Mouse (Mus musculus): ENCODE measurements at regions not wholly inside any gene's neighbourhood (a gene's known extent, or its start where the extent isn't known, plus 50 kb on each side); places are given as distances from the start of the nearest gene placed in this dataset.

DNA sequence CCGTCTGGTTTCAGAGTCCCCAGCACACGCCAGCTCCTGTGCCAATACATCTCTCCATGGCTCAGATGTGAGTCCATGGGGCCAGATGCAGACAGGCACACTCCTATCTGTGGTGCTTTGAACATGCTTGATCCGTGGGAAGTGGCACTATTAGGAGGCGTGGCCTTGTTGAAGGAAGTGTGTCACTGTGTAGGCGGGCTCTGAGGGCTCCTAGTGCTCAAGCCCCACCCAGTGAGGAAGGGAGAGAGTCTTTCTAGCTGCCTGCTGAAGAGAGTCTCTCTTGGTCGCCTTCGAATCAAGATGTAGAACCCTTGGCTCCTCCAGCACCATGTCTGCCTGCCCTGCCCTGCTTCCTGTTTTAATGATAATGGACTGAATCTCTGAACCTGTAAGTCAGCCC, 194.7 kb upstream of the Mvb12b start:
- H3K27ac ChIP-seq, result no peak overlapping the region
- no peaks in the 10 kb centered on the region for H3K9me3 ChIP-seq
- peaks cover 9% of the 10 kb centered on the region for H3K4me1 ChIP-seq
- no peaks in the 10 kb centered on the region for H3K36me3 ChIP-seq
- no peak for ATAC-seq (ENCODE audit: low FRiP score, low read depth)
- no peak overlapping the region for H3K9ac ChIP-seq
- WGBS, result 82% methylated on average over 7 of the region's 7 CpGs
- H3K4me2 ChIP-seq (replicated peaks), result no peak overlapping the region
- H3K4me3 ChIP-seq, result no peak overlapping the region
- H3K27me3 ChIP-seq, result peaks cover 10% of the 10 kb centered on the region; the same call in 1 of the 2 replicates

DNA sequence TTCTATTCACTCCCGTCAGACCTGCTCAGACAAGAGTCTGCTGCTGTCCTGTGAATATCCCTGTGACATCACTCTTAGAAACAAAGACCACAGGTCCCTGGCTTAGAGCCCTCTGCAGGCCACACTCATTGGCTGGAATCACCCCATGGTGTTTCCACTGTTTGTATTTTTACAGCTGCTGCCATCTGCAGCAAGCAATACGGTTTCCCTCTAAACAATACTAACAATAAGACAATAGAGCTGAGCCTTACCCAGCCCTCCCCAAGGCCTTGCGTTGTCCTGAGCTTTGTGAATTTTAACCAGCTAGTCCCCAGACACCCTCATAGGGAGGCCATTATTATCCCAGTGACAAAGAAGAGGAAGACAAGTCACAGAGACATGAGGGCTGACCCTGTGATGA, 192.4 kb upstream of the Mvb12b start:
- H3K9ac ChIP-seq, result no peak overlapping the region
- H3K4me1 ChIP-seq, result peaks cover 9% of the 10 kb centered on the region
- no peak for ATAC-seq (ENCODE audit: low FRiP score, low read depth)
- H3K4me2 ChIP-seq (replicated peaks), result no peak overlapping the region
- H3K27me3 ChIP-seq, result 0 out of 2 replicates have a peak, but pooled peaks cover 11% of the 10 kb centered on the region
- H3K27ac ChIP-seq, result no peak overlapping the region
- no peak overlapping the region for H3K4me3 ChIP-seq
- H3K9me3 ChIP-seq, result no peaks in the 10 kb centered on the region
- H3K36me3 ChIP-seq, result no peaks in the 10 kb centered on the region
- 67% methylated on average over 3 of the region's 3 CpGs for WGBS

DNA sequence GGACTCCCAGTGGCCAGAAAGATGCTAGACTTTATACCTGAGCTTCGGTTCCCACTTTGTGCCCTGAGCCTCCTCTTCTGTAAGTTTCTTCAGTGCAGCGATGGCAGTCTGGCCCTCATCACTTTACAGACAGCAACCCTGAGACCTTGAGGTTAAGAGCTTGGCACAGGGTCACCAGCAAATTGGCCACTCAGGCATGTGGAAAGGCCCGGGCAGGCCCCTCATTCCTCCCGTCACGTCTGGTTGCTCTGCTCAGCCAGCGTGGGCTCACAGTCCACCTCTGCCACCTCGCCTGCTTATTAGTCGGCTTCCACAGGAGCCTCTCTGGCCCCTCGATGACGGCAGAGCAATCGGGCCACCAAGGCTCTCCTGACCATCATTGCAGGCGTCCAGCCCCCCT, 191.5 kb upstream of the Mvb12b start:
- H3K27ac ChIP-seq, result no peak overlapping the region
- H3K4me2 ChIP-seq (replicated peaks), result no peak overlapping the region
- no peak overlapping the region for H3K4me3 ChIP-seq
- 0 out of 2 replicates have a peak, but pooled peaks cover 11% of the 10 kb centered on the region for H3K27me3 ChIP-seq
- 79% methylated on average over 12 of the region's 12 CpGs for WGBS
- H3K9me3 ChIP-seq, result no peaks in the 10 kb centered on the region
- H3K36me3 ChIP-seq, result no peaks in the 10 kb centered on the region
- no peak for ATAC-seq (ENCODE audit: low FRiP score, low read depth)
- peaks cover 9% of the 10 kb centered on the region for H3K4me1 ChIP-seq
- H3K9ac ChIP-seq, result no peak overlapping the region

DNA sequence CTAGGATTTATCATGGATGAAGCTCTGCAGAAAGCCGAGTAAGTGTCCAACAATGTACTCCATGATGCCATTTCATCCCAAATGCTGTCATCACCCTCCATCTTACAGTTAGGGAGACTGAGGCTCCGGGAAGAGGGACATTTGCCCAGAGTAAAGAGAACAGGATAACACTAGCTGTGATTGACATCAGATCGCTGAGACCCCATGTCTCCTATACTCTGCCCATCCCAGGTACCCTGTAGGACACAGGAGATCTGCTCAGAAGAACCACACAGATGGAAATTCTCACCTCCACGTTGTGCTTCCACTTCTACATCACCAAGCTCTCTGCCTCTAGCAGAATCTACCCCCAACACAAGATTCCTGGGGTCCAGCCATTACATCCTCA, 191.1 kb upstream of the Mvb12b start:
- 79% methylated on average over 4 of the region's 4 CpGs for WGBS
- no peak overlapping the region for H3K27ac ChIP-seq
- H3K9me3 ChIP-seq, result no peaks in the 10 kb centered on the region
- H3K27me3 ChIP-seq, result 0 out of 2 replicates have a peak, but pooled peaks cover 11% of the 10 kb centered on the region
- ATAC-seq (ENCODE audit: low FRiP score, low read depth), result no peak
- no peak overlapping the region for H3K4me2 ChIP-seq (replicated peaks)
- H3K9ac ChIP-seq, result no peak overlapping the region
- H3K4me3 ChIP-seq, result no peak overlapping the region
- H3K36me3 ChIP-seq, result no peaks in the 10 kb centered on the region
- peaks cover 9% of the 10 kb centered on the region for H3K4me1 ChIP-seq

DNA sequence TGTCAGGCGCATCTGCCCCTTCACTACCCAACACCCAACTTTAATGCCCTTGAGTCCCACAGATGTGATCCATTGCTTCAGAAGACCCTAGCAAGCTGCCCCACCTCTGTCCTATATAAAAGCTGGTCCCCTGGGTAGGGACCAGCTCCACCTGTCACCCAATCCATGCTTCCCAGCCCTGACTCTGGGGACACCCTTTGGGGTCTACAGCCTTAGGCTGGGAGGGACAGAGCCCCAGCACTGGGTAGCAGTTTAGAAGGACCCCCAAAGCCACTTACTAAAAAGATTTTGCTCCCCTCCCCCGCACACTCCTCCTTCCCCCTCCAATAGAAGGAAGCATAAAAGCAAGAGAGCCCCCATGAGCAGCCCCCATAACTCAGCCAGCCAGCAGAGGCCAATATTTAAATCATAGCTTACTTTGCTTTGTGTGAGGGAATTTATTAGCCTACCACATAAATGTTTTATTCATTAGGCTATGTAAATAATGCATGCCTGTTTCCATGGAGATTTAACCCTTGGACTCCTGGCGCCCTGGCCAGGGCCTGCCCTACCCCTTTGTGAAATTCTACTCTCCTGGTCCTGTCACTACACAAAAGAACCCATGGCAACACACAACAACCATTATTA, 190.6 kb upstream of the Mvb12b start:
- H3K27me3 ChIP-seq, result 0 out of 2 replicates have a peak, but pooled peaks cover 11% of the 10 kb centered on the region
- WGBS, result 71% methylated on average over 3 of the region's 3 CpGs

DNA sequence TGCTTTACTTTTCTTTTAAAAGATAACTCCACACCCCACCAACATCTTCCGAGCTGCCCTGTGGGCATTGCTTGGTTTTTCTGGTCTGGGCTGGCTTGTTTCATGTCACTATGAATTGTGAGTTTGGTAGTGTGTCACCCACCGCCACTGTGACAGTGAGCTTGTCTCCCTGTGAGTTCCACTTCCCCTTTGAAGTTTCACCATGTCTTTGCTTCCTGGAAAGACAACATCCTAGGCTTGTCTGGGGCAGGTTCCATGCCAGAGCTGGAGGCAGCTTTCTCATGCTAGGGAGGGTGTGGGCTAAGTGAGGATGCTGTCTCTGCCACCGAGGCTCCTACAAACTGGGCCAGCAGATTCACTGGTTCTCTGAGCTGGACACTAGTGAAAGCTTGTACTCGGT, 188.6 kb upstream of the Mvb12b start:
- ATAC-seq (ENCODE audit: low FRiP score, low read depth), result no peak
- H3K4me2 ChIP-seq (replicated peaks), result no peak overlapping the region
- 0 out of 2 replicates have a peak, but pooled peaks cover 11% of the 10 kb centered on the region for H3K27me3 ChIP-seq
- no peak overlapping the region for H3K9ac ChIP-seq
- H3K27ac ChIP-seq, result no peak overlapping the region
- WGBS, result 65% methylated on average over 4 of the region's 4 CpGs
- no peaks in the 10 kb centered on the region for H3K36me3 ChIP-seq
- H3K4me1 ChIP-seq, result peaks cover 9% of the 10 kb centered on the region
- no peaks in the 10 kb centered on the region for H3K9me3 ChIP-seq
- no peak overlapping the region for H3K4me3 ChIP-seq

More for the DNA sequence above, 190.6 kb upstream of the Mvb12b start:
- no peak for ATAC-seq (ENCODE audit: low FRiP score, low read depth)
- Histone ChIP-seq H3K36me3 (no peaks in the 10 kb centered on the region), H3K4me1 (peaks cover 9% of the 10 kb centered on the region), H3K9me3 (no peaks in the 10 kb centered on the region), H3K4me3 (no peak overlapping the region), H3K4me2 (replicated peaks) (no peak overlapping the region), H3K9ac (no peak overlapping the region), H3K27ac (no peak overlapping the region)

DNA sequence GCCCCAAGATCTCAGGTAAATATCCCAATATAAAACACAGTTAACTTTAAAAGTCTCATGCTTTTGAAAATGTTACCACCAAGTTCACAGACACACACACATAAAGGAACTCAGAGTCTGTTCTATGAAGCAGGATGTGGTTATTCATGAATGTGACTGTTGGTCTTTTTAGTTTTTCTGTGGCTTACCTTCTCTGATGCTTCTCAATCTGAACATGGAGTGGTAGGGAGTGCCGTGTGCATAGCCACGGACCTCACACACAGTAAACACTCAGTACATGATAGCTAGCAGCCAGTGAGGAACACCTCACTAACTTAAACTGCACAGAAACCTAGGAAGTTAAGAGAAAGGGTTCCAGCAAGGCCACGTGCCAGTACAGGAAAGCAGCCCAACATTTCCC, 186.3 kb upstream of the Mvb12b start:
- Histone ChIP-seq H3K9ac (no peak overlapping the region), H3K27ac (no peak overlapping the region), H3K4me2 (replicated peaks) (no peak overlapping the region), H3K27me3 (0 out of 2 replicates have a peak, but pooled peaks cover 11% of the 10 kb centered on the region), H3K4me3 (no peak overlapping the region), H3K4me1 (peaks cover 9% of the 10 kb centered on the region), H3K36me3 (no peaks in the 10 kb centered on the region), H3K9me3 (no peaks in the 10 kb centered on the region)
- 75% methylated on average over 3 of the region's 3 CpGs for WGBS
- no peak for ATAC-seq (ENCODE audit: low FRiP score, low read depth)

DNA sequence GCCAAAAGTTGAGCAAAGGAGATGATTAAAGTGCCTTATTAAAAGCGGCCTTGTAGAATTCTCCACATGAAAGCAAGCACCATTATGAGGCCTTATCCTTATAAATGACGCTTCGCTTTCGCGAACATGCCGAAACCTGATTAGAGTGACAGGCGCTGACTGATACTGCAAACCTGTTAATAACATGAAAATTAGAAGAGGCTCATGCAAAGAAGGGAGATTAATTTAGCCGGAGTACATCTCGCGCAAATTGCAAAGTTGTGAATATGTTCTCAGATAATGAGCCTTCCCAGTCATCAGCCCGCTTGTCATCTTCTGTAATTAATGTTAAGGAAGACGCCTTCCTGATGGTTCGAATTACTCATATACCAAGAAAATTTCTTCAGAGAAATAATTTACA, 177.8 kb upstream of the Mvb12b start:
- Histone ChIP-seq H3K9ac (no peak overlapping the region), H3K27me3 (no peaks in the 10 kb centered on the region), H3K27ac (no peak overlapping the region), H3K4me1 (no peaks in the 10 kb centered on the region), H3K4me3 (no peak overlapping the region), H3K36me3 (no peaks in the 10 kb centered on the region), H3K9me3 (0 out of 2 replicates have a peak, but pooled peaks cover 3% of the 10 kb centered on the region), H3K4me2 (replicated peaks) (no peak overlapping the region)
- 92% methylated on average over 13 of the region's 13 CpGs for WGBS
- ATAC-seq (ENCODE audit: low FRiP score, low read depth), result no peak

DNA sequence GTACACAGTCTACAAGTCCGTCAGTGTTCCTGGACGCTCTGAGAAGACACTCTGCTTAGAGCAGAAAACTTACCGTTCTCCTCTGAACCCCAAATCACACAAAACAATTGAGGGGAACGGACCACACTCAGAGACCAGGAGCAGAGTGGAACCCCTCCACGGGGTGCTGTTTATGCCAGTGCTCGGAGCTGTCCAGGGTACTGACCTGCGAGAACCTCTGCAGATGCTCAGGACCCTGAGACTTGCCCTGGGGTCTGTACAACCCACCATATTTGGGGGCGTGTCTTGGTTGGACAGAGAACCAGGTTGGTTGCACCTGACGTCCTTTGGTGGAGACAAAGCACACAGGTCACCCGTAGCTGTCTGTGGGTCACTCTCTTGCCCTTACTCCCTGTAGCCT, 177.3 kb upstream of the Mvb12b start:
- no peaks in the 10 kb centered on the region for H3K36me3 ChIP-seq
- no peaks in the 10 kb centered on the region for H3K27me3 ChIP-seq
- no peaks in the 10 kb centered on the region for H3K4me1 ChIP-seq
- 0 out of 2 replicates have a peak, but pooled peaks cover 3% of the 10 kb centered on the region for H3K9me3 ChIP-seq
- H3K27ac ChIP-seq, result no peak overlapping the region
- H3K9ac ChIP-seq, result no peak overlapping the region
- no peak for ATAC-seq (ENCODE audit: low FRiP score, low read depth)
- no peak overlapping the region for H3K4me3 ChIP-seq
- no peak overlapping the region for H3K4me2 ChIP-seq (replicated peaks)
- WGBS, result 38% methylated on average over 10 of the region's 10 CpGs

DNA sequence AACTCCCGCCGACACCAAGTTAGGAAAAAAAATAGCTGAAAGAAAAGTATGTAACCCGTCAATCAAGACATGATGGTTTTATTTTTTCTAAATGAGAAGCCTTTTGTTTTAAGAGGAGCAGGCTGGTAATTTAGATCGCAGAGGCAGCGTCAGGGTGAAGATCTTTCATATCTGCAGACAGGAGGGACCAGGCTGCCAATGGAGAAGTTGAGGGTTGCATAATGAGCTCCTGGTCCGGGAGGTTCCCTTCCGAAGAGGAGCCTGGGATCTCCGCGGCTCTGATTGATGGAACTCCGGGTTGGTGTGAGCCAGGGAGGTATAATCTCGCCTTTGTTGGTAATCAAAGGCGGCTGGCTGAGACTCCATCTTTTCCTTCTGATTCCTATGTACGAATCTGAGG, 168.8 kb upstream of the Mvb12b start:
- ATAC-seq (ENCODE audit: low FRiP score, low read depth), result no peak
- H3K4me2 ChIP-seq (replicated peaks), result no peak overlapping the region
- H3K4me1 ChIP-seq, result peaks cover 13% of the 10 kb centered on the region
- no peaks in the 10 kb centered on the region for H3K36me3 ChIP-seq
- no peak overlapping the region for H3K9ac ChIP-seq
- no peak overlapping the region for H3K4me3 ChIP-seq
- peaks cover 20% of the 10 kb centered on the region; the same call in 1 of the 2 replicates for H3K27me3 ChIP-seq
- no peak overlapping the region for H3K27ac ChIP-seq
- H3K9me3 ChIP-seq, result 0 out of 2 replicates have a peak, but pooled peaks cover 5% of the 10 kb centered on the region
- 80% methylated on average over 13 of the region's 13 CpGs for WGBS

DNA sequence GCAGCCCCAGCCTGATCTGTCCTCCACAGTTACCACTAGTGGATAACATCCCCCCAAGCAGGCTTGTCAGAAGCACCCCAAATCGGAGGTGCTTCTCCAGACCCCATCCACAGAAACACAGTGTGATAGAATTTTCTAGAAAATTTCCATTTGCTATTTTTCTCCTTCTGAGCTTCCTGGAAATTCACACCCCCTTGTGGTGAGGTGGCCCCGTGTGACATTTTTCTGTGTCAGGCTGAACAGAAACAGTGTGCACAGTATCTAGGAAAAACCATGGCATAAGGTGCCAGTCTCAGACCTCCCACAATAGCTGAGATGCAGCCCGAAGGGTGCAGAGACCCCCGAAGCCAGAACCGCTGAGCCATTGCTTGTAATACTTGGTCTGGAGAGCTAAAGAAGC, 155.3 kb upstream of the Mvb12b start:
- H3K9me3 ChIP-seq, result no peaks in the 10 kb centered on the region
- 86% methylated on average over 5 of the region's 5 CpGs for WGBS

DNA sequence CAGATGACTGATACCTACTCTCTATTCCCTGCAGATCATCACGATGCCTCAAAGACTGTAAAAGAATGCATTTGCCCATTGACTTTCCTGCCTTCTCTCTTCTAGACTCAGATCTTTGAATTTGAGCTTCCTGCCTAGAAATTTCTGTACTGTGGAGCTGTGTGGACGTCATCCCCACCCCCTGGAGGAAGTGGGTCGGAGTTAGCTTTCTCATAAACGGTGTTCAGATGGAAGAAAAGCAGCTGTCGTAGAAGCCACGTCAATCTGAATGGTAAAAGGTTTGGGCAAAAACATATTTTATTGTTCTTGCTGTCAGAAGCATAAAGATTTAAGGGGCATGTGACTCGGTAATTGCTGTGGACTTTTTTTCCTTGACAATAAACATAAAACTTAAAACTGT, 154.6 kb upstream of the Mvb12b start:
- Histone ChIP-seq H3K9ac (no peak overlapping the region), H3K27ac (no peak overlapping the region), H3K27me3 (peaks cover 11% of the 10 kb centered on the region; the same call in 1 of the 2 replicates), H3K36me3 (no peaks in the 10 kb centered on the region), H3K9me3 (no peaks in the 10 kb centered on the region), H3K4me3 (no peak overlapping the region), H3K4me2 (replicated peaks) (no peak overlapping the region), H3K4me1 (peaks cover 21% of the 10 kb centered on the region)
- ATAC-seq (ENCODE audit: low FRiP score, low read depth), result no peak
- WGBS, result 18% methylated on average over 7 of the region's 7 CpGs

More for the DNA sequence above, 155.3 kb upstream of the Mvb12b start:
- Histone ChIP-seq H3K9ac (no peak overlapping the region), H3K4me2 (replicated peaks) (no peak overlapping the region), H3K36me3 (no peaks in the 10 kb centered on the region), H3K4me3 (no peak overlapping the region), H3K27ac (no peak overlapping the region), H3K4me1 (peaks cover 21% of the 10 kb centered on the region), H3K27me3 (peaks cover 11% of the 10 kb centered on the region; the same call in 1 of the 2 replicates)
- ATAC-seq (ENCODE audit: low FRiP score, low read depth), result no peak

DNA sequence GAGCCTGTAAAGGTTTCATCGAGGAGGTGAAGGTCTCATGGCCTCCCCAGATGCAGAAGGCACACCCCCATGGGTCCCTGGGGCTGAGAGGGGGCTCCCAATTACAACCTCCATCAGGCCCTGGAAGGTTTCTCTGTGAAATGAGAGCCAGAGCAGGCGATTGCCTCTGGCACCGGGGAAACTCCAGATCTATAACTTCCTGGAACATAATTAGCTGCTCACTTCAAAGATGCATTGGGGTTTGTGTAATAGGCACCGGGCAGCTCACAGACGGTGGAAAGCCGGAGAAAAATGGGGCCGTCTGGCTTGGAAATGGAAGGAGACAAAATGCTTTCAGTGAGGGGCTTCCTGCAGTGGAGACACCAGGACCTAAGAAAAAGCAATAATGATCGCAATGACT, 151.2 kb upstream of the Mvb12b start:
- H3K4me1 ChIP-seq, result peaks cover 21% of the 10 kb centered on the region
- H3K27me3 ChIP-seq, result peaks cover 11% of the 10 kb centered on the region; the same call in 1 of the 2 replicates
- no peak for ATAC-seq (ENCODE audit: low FRiP score, low read depth)
- H3K36me3 ChIP-seq, result no peaks in the 10 kb centered on the region
- 6% methylated on average over 8 of the region's 8 CpGs for WGBS
- H3K9ac ChIP-seq, result no peak overlapping the region
- no peaks in the 10 kb centered on the region for H3K9me3 ChIP-seq
- no peak overlapping the region; the same call in 1 of the 2 replicates for H3K27ac ChIP-seq
- no peak overlapping the region for H3K4me2 ChIP-seq (replicated peaks)
- H3K4me3 ChIP-seq, result no peak overlapping the region
